Mouse (Mus musculus): ENCODE measurements at regions not wholly inside any gene's neighbourhood (a gene's known extent, or its start where the extent isn't known, plus 50 kb on each side); places are given as distances from the start of the nearest gene placed in this dataset.
"Not testable (repeated sequence)": the region's sequence is repeated elsewhere in the genome, so short reads cannot be mapped to it uniquely, and the experiment has no call there.

- DNase-seq: no peak
- intact Hi-C loops (cut with DNase I): no loop called here
Observed at GRCm38 (mm10) chr12:104637046-104638032, 114.4 kb downstream of the Dicer1 start.

- no peak for DNase-seq
- intact Hi-C loops (cut with DNase I): no loop called here
Observed at GRCm38 (mm10) chr12:104636474-104636873, 115.3 kb downstream of the Dicer1 start.

- no peak for DNase-seq
- intact Hi-C loops (cut with DNase I): no loop called here
Observed at GRCm38 (mm10) chr12:104634818-104635217, 116.9 kb downstream of the Dicer1 start.

- intact Hi-C loops (cut with DNase I): no loop called here
- no peak for DNase-seq
Observed at GRCm38 (mm10) chr12:104630590-104630989, 121.2 kb downstream of the Dicer1 start.

- intact Hi-C loops (cut with DNase I): no loop called here
- DNase-seq: no peak
Observed at GRCm38 (mm10) chr12:104629449-104629848, 122.3 kb downstream of the Dicer1 start.

GRCm38 (mm10) chr12:104626054-104626453 is 125.7 kb downstream of the Dicer1 start:
- intact Hi-C loops (cut with DNase I): no loop called here
- DNase-seq: no peak

- intact Hi-C loops (cut with DNase I): no loop called here
Observed at GRCm38 (mm10) chr12:104623896-104624685, 127.7 kb downstream of the Dicer1 start.

GRCm38 (mm10) chr12:104617111-104617725 is 134.5 kb downstream of the Dicer1 start:
- DNase-seq: peak; percentile 32 to 38
- intact Hi-C loops (cut with DNase I): loop anchor here (10.0 kb wide), 1 partner anchor 172 kb away; no protein-coding TSS in a partner anchor

More at GRCm38 (mm10) chr12:104623896-104624685, 127.7 kb downstream of the Dicer1 start:
- no peak for DNase-seq

- DNase-seq: peak in 1 of 2 experiments; percentile 23
- intact Hi-C loops (cut with DNase I): loop anchor here (10.0 kb wide), 1 partner anchor 169 kb away; no protein-coding TSS in a partner anchor
Observed at GRCm38 (mm10) chr12:104614240-104614639, 137.5 kb downstream of the Dicer1 start.

- intact Hi-C loops (cut with DNase I): loop anchor here (10.0 kb wide), 1 partner anchor 165 kb away; no protein-coding TSS in a partner anchor
- no peak for DNase-seq
Observed at GRCm38 (mm10) chr12:104609767-104610166, 136.6 kb upstream of the Gsc start.

GRCm38 (mm10) chr12:104608956-104609355 is 135.8 kb upstream of the Gsc start:
- intact Hi-C loops (cut with DNase I): not testable (repeated sequence)

GRCm38 (mm10) chr12:104607410-104607809 is 134.3 kb upstream of the Gsc start:
- intact Hi-C loops (cut with DNase I): no loop called here
- DNase-seq: no peak

More at GRCm38 (mm10) chr12:104608956-104609355, 135.8 kb upstream of the Gsc start:
- DNase-seq: not testable (repeated sequence)

GRCm38 (mm10) chr12:104605535-104606399 is 132.6 kb upstream of the Gsc start:
- peak in 1 of 2 experiments; percentile 37 for DNase-seq
- intact Hi-C loops (cut with DNase I): no loop called here

GRCm38 (mm10) chr12:104598056-104598455 is 124.9 kb upstream of the Gsc start:
- intact Hi-C loops (cut with DNase I): no loop called here
- DNase-seq: no peak

GRCm38 (mm10) chr12:104593526-104594155 is 120.5 kb upstream of the Gsc start:
- DNase-seq: peak; percentile 42 to 53
- intact Hi-C loops (cut with DNase I): no loop called here

GRCm38 (mm10) chr12:104592791-104593525 is 119.8 kb upstream of the Gsc start:
- intact Hi-C loops (cut with DNase I): no loop called here
- no peak for DNase-seq

- intact Hi-C loops (cut with DNase I): no loop called here
- no peak for DNase-seq
Observed at GRCm38 (mm10) chr12:104591571-104591970, 118.4 kb upstream of the Gsc start.

- intact Hi-C loops (cut with DNase I): no loop called here
Observed at GRCm38 (mm10) chr12:104590291-104590690, 117.2 kb upstream of the Gsc start.

More at GRCm38 (mm10) chr12:104590291-104590690, 117.2 kb upstream of the Gsc start:
- no peak for DNase-seq
